Mouse (Mus musculus) forebrain, embryonic 14.5 days (tissue): ENCODE data around the gene Znfx1. TPM values are rescaled to one million over a fixed set of nuclear protein-coding genes. Genes with fewer than 3 reads are reported as not detected.

Experiments
- ATAC-seq: fragments of 200-750 bp; cut with Nextera tagmentation; 2 replicates; pipeline ENCODE4 v1.8.0; 2017; ENCODE audit warnings: mild to moderate bottlenecking, moderate library complexity
- DNase-seq: peaks from one replicate; pipeline ENCODE4 v3.0.0-alpha.2; 2015; ENCODE audit warnings: low spot score
- H3K27ac ChIP-seq: fragments of 300-500 bp; sonication (generic); 2 replicates; pipeline ENCODE4 v1.5.1; 2014; ENCODE audit warnings: low read depth, mild to moderate bottlenecking, control low read depth, low read length, moderate library complexity
- H3K27me3 ChIP-seq: fragments of 300-500 bp; sonication (generic); replicated peaks from 2 replicates; pipeline ENCODE4 v1.6.1; 2014; ENCODE audit warnings: low read length, control low read depth, mixed read lengths; ENCODE audit not compliant: control insufficient read depth, insufficient read depth
- H3K36me3 ChIP-seq: fragments of 300-500 bp; sonication (generic); 2 replicates; pipeline ENCODE4 v1.6.1; 2014; ENCODE audit warnings: low read length, control low read depth; ENCODE audit not compliant: control insufficient read depth, insufficient read depth
- H3K4me1 ChIP-seq: fragments of 300-500 bp; sonication (generic); 2 replicates; pipeline ENCODE4 v1.6.1; 2014; ENCODE audit warnings: antibody characterized with exemption, low read length, control low read depth; ENCODE audit not compliant: control insufficient read depth, insufficient read depth
- H3K4me2 ChIP-seq: fragments of 300-500 bp; sonication (generic); 2 replicates; pipeline ENCODE4 v1.6.1; 2014; ENCODE audit warnings: mild to moderate bottlenecking, control low read depth, low read length
- H3K4me3 ChIP-seq: fragments of 300-500 bp; sonication (generic); 2 replicates; pipeline ENCODE4 v1.5.1; 2014; ENCODE audit warnings: low read depth, low read length, control low read depth
- H3K9ac ChIP-seq: fragments of 300-500 bp; sonication (generic); 2 replicates; pipeline ENCODE4 v1.6.1; 2014; ENCODE audit warnings: mild to moderate bottlenecking, low read length, control low read depth, moderate library complexity
- H3K9me3 ChIP-seq: fragments of 300-500 bp; sonication (generic); replicated peaks from 2 replicates; pipeline ENCODE4 v1.6.1; 2016; ENCODE audit warnings: low read length, control low read depth, mixed read lengths; ENCODE audit not compliant: control insufficient read depth
- WGBS: fragments of 180-500 bp; shearing (Covaris S2); extraction: QIAGEN DNeasy Blood & Tissue Kit; methylation state at CpG from one replicate; pipeline ENCODE4 v1.1.7; 2014; 5-methylcytosine and 5-hydroxymethylcytosine counted together
- polyA plus RNA-seq: library from polyadenylated mRNA; unstranded; fragments of >200 nt; fragmentation: Nextera tagmentation; extraction: Ambion mirVana; gene quantifications from 2 replicates; pipeline ENCODE4 v1.2.1, GENCODE M21; 2014

Gene Znfx1
- polyA plus RNA-seq, 1 experiment from 2014 or later: 4.9 TPM

GRCm38 (mm10) chr2:167048698-167049358 lies 14.0 kb downstream of the Znfx1 start:
- Histone ChIP-seq H3K36me3 (peaks cover 74% of the 10 kb centered on the region), H3K27me3 (no peaks in the 10 kb centered on the region), H3K27ac (no peak overlapping the region), H3K4me1 (0 out of 2 replicates have a peak, but pooled peaks cover 4% of the 10 kb centered on the region), H3K4me2 (no peak overlapping the region), H3K9me3 (no peaks in the 10 kb centered on the region), H3K4me3 (no peak overlapping the region), H3K9ac (no peak overlapping the region)
- ATAC-seq: no peak
- DNase-seq: no peak
- 84% methylated on average over 8 of the region's 8 CpGs for WGBS

- Histone ChIP-seq H3K27ac (no peak overlapping the region), H3K27me3 (no peaks in the 10 kb centered on the region), H3K36me3 (peaks cover 75% of the 10 kb centered on the region), H3K9me3 (no peaks in the 10 kb centered on the region), H3K9ac (no peak overlapping the region), H3K4me3 (no peak overlapping the region), H3K4me2 (no peak overlapping the region), H3K4me1 (0 out of 2 replicates have a peak, but pooled peaks cover 1% of the 10 kb centered on the region)
- no peak for ATAC-seq
- DNase-seq: no peak
- 93% methylated on average over 10 of the region's 10 CpGs for WGBS
These were observed 14.6 kb downstream of the Znfx1 start for GRCm38 (mm10) chr2:167048223-167048622.

GRCm38 (mm10) chr2:167043400-167044121 lies 19.3 kb downstream of the Znfx1 start:
- Histone ChIP-seq H3K9me3 (no peaks in the 10 kb centered on the region), H3K9ac (no peak overlapping the region), H3K4me3 (no peak overlapping the region), H3K36me3 (peaks cover 95% of the 10 kb centered on the region), H3K27ac (no peak overlapping the region), H3K4me2 (no peak overlapping the region), H3K4me1 (no peaks in the 10 kb centered on the region), H3K27me3 (no peaks in the 10 kb centered on the region)
- ATAC-seq (no peak), DNase-seq (no peak)
- WGBS: 94% methylated on average over 12 of the region's 12 CpGs

- Histone ChIP-seq H3K4me1 (no peaks in the 10 kb centered on the region), H3K9ac (no peak overlapping the region), H3K36me3 (peaks cover 100% of the 10 kb centered on the region), H3K9me3 (no peaks in the 10 kb centered on the region), H3K27me3 (no peaks in the 10 kb centered on the region), H3K27ac (no peak overlapping the region), H3K4me2 (no peak overlapping the region), H3K4me3 (no peak overlapping the region)
- DNase-seq: no peak
- no peak for ATAC-seq
- WGBS: 94% methylated on average over 8 of the region's 8 CpGs
These were observed 23.4 kb downstream of the Znfx1 start for GRCm38 (mm10) chr2:167039386-167039785.

- DNase-seq (no peak), ATAC-seq (no peak)
- Histone ChIP-seq H3K27ac (no peak overlapping the region), H3K36me3 (peaks cover 100% of the 10 kb centered on the region), H3K4me3 (no peak overlapping the region), H3K9ac (no peak overlapping the region), H3K4me1 (no peaks in the 10 kb centered on the region), H3K27me3 (no peaks in the 10 kb centered on the region), H3K9me3 (no peaks in the 10 kb centered on the region), H3K4me2 (no peak overlapping the region)
- WGBS: 95% methylated on average over 7 of the region's 7 CpGs
These were observed 24.1 kb downstream of the Znfx1 start for GRCm38 (mm10) chr2:167038716-167039115.

- H3K4me3 ChIP-seq: no peak overlapping the region
These were observed 24.5 kb downstream of the Znfx1 start for GRCm38 (mm10) chr2:167038297-167038696.

GRCm38 (mm10) chr2:167037710-167038109 lies 25.1 kb downstream of the Znfx1 start:
- no peaks in the 10 kb centered on the region for H3K27me3 ChIP-seq
- no peak overlapping the region for H3K27ac ChIP-seq
- H3K9ac ChIP-seq: no peak overlapping the region
- DNase-seq (no peak), ATAC-seq (no peak)
- H3K36me3 ChIP-seq: peaks cover 97% of the 10 kb centered on the region
- no peak overlapping the region for H3K4me2 ChIP-seq
- no peak overlapping the region for H3K4me3 ChIP-seq
- H3K4me1 ChIP-seq: no peaks in the 10 kb centered on the region
- no peaks in the 10 kb centered on the region for H3K9me3 ChIP-seq
- 97% methylated on average over 12 of the region's 12 CpGs for WGBS

More at GRCm38 (mm10) chr2:167038297-167038696, 24.5 kb downstream of the Znfx1 start:
- Histone ChIP-seq H3K36me3 (peaks cover 100% of the 10 kb centered on the region), H3K9ac (no peak overlapping the region), H3K9me3 (no peaks in the 10 kb centered on the region), H3K27me3 (no peaks in the 10 kb centered on the region), H3K27ac (no peak overlapping the region), H3K4me1 (no peaks in the 10 kb centered on the region), H3K4me2 (no peak overlapping the region)
- ATAC-seq (no peak), DNase-seq (no peak)
- 91% methylated on average over 6 of the region's 6 CpGs for WGBS

- 92% methylated on average over 4 of the region's 4 CpGs for WGBS
These were observed 32.3 kb downstream of the Znfx1 start for GRCm38 (mm10) chr2:167030507-167030906.

GRCm38 (mm10) chr2:167028553-167028952 lies 34.3 kb downstream of the Znfx1 start:
- DNase-seq (no peak), ATAC-seq (no peak)
- Histone ChIP-seq H3K27me3 (no peaks in the 10 kb centered on the region), H3K36me3 (peaks cover 88% of the 10 kb centered on the region), H3K27ac (no peak overlapping the region), H3K4me1 (no peaks in the 10 kb centered on the region), H3K9ac (no peak overlapping the region), H3K9me3 (no peaks in the 10 kb centered on the region), H3K4me2 (no peak overlapping the region), H3K4me3 (no peak overlapping the region)
- WGBS: 95% methylated on average over 7 of the region's 7 CpGs

More at GRCm38 (mm10) chr2:167030507-167030906, 32.3 kb downstream of the Znfx1 start:
- no peak overlapping the region for H3K27ac ChIP-seq
- H3K4me3 ChIP-seq: no peak overlapping the region
- H3K9ac ChIP-seq: no peak overlapping the region
- no peaks in the 10 kb centered on the region for H3K27me3 ChIP-seq
- DNase-seq (no peak), ATAC-seq (no peak)
- no peaks in the 10 kb centered on the region for H3K9me3 ChIP-seq
- H3K36me3 ChIP-seq: peaks cover 92% of the 10 kb centered on the region
- no peak overlapping the region for H3K4me2 ChIP-seq
- no peaks in the 10 kb centered on the region for H3K4me1 ChIP-seq
